Mouse (Mus musculus) cerebral cortex, adult 2 months (tissue): ENCODE data around the gene Saa4.

Source experiments
- WGBS: fragments of 180-500 bp; shearing (Covaris S2); methylation state at CpG from one replicate; pipeline ENCODE4 v1.1.7; 2018; 5-methylcytosine and 5-hydroxymethylcytosine counted together

Saa4 gene

GRCm38 (mm10) chr7:46732458-46732857, at the start of gene Saa4:
Gene Saa4 (minus strand): TSS chr7:46732603.
- 93% methylated on average over 4 of the region's 4 CpGs for WGBS

- WGBS: 71% methylated on average over 4 of the region's 4 CpGs
These were observed 38.3 kb upstream of the Saa4 start for GRCm38 (mm10) chr7:46770706-46771105.

DNA sequence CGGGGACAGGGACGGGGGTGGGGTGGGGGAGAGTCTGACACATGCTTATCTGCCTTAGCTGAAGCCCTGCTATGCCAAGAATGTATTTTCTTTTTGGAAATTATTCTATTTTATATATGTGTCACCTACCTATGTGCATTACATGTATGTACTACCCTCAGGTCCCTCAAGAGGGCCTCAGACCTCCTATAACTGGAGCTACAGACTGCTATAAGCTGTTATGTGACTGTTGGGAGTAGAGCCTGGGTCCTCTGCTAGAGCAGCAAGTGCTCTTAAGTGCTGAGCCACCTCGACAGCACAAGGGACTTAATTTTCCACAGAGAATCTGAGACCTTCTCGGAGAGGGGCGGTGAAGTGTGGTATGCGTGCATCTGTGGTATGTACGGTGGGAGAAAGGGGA, 36.0 kb upstream of the Saa4 start:
- WGBS: 95% methylated on average over 7 of the region's 7 CpGs

GRCm38 (mm10) chr7:46764672-46765071, 32.3 kb upstream of the Saa4 start:
- WGBS: 84% methylated on average over 8 of the region's 8 CpGs

GRCm38 (mm10) chr7:46762601-46763000, 30.2 kb upstream of the Saa4 start:
- WGBS: 97% methylated on average over 5 of the region's 5 CpGs

DNA sequence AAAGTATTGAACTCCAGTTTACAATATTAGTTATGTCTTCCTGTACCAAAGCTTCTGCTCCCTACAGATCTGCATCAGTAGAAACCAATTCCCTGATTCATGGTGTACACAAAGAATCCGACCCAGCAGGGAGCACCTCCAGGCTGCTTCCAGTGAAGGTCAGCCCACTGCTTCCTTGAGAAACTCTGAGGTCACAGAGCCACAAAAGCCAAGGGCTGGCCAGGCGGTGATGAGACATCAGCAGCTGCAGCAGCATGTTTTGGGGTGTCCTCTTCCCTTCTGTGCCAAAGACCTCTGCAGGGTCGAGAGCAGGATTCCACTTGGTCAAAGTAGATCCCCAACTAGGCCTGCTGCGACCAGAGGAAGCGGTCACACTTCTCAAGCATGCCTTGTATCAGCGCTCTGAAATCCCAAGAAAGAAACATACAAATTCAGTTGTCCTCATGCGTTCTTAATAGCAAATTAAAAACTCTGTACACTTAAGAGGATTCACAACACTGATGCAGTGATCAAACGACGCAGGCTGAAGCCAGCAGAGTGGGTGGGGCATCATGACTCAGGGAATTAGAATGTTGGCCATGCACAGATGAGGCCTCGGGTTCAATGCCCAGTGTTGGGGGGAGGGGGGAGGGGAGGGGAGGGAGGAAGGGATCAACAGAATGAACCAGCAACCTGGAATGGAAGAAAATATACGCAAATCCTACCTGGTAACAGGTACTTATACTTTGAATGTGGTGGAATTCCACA, 28.8 kb upstream of the Saa4 start:
- 75% methylated on average over 11 of the region's 11 CpGs for WGBS

GRCm38 (mm10) chr7:46751490-46751889, 19.1 kb upstream of the Saa4 start, which contains the start of gene Saa2:
Gene Saa2 (plus strand): TSS chr7:46751790.
- WGBS: 75% methylated on average over 3 of the region's 3 CpGs

GRCm38 (mm10) chr7:46748459-46748858, 16.1 kb upstream of the Saa4 start:
- 54% methylated on average over 3 of the region's 3 CpGs for WGBS

- 90% methylated on average over 7 of the region's 7 CpGs for WGBS
These were observed 14.0 kb upstream of the Saa4 start for GRCm38 (mm10) chr7:46746381-46746780.

DNA sequence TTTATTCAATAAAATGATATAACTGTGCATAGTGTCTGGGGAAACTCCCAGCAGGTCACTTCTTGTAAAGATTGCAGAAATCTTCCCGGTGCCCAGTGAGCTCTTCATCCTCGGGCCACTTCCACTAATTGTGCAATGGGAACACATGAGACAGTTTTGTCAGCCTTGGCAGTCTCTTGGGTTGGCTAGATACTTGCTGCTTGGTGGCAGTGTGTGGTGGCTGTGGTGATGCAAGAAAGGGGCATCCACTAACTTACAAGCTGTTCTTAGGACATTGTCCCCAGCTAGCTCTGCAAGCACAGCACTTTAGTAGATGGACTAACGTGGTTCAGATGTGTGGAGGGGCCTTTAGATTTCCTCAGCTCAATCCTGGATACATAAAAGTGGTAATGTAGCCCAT, 13.4 kb upstream of the Saa4 start:
- 76% methylated on average over 3 of the region's 3 CpGs for WGBS

GRCm38 (mm10) chr7:46742880-46743279, 10.5 kb upstream of the Saa4 start, which contains the start of gene Saa1:
Gene Saa1 (minus strand): TSS chr7:46742980.
- 81% methylated on average over 3 of the region's 3 CpGs for WGBS

- WGBS: 81% methylated on average over 5 of the region's 5 CpGs
These were observed 7.6 kb upstream of the Saa4 start for GRCm38 (mm10) chr7:46740041-46740440.

- WGBS: 81% methylated on average over 12 of the region's 12 CpGs
These were observed 6.4 kb upstream of the Saa4 start for GRCm38 (mm10) chr7:46738561-46739460.

DNA sequence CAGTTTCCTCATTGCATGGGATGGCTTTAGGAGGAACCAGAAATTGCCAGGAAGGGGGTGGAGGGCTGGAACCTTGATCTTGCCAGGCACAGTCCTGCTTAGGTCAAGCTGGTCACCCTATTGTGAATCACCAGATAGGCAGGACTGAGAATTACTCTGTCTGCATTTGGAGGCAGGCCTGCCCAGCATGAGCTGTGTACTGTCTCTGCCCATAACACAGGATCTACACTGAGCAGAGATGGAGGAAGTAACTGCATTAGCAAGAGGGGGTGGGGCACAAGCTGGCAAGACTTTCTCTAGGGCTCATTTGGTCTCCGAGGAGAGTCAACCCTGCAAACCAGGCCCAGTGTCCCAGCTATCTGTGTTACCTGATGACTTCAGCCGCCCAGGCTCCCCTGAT, 2.6 kb upstream of the Saa4 start:
- 86% methylated on average over 2 of the region's 2 CpGs for WGBS

GRCm38 (mm10) chr7:46727584-46727983, 4.8 kb downstream of the Saa4 start:
- 43% methylated on average over 1 of the region's 1 CpGs for WGBS

GRCm38 (mm10) chr7:46724396-46724795, 8.0 kb downstream of the Saa4 start:
- 53% methylated on average over 5 of the region's 5 CpGs for WGBS

- WGBS: 87% methylated on average over 3 of the region's 3 CpGs
These were observed 8.6 kb downstream of the Saa4 start for GRCm38 (mm10) chr7:46723849-46724248.

DNA sequence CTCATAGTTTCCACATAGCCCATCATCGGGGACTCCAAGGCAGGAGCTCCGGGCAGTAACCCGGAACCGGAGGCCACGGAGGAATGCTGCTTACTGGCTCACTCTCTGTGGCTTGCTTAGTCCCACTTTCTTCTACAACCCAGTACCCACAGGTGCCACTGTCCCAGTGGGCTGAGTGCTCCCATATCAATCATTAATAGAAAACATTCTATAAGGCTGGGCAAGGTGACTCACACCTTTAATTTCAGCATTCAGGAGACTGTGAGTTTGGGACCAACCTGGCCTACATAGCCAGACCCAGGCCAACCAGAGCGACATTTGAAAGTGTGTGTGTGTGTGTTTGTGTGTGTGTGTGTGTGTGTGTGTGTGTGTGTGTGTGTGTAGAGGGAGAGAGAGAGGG, 9.0 kb downstream of the Saa4 start:
- 96% methylated on average over 6 of the region's 6 CpGs for WGBS

- WGBS: 52% methylated on average over 9 of the region's 9 CpGs
These were observed 11.9 kb downstream of the Saa4 start for GRCm38 (mm10) chr7:46720460-46720859.

DNA sequence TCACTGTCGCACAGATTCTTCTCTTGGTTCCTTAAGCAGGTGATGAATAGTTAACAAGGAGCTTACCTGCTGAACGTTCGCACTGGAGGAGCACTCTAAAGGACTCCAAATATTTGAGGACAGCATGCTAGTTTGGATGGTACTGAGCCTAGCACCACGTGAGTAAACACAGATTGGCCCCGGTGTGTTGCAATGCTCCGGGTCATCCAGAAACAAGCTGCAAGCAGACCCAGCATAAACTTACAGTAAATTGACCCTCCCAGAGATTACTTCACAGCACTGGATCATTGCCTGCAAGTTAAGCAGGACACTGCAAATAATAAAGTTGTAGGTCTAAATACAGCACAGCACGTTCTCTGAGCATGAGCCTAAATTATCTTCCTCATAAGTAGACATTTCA, 12.9 kb downstream of the Saa4 start:
- 58% methylated on average over 7 of the region's 7 CpGs for WGBS

DNA sequence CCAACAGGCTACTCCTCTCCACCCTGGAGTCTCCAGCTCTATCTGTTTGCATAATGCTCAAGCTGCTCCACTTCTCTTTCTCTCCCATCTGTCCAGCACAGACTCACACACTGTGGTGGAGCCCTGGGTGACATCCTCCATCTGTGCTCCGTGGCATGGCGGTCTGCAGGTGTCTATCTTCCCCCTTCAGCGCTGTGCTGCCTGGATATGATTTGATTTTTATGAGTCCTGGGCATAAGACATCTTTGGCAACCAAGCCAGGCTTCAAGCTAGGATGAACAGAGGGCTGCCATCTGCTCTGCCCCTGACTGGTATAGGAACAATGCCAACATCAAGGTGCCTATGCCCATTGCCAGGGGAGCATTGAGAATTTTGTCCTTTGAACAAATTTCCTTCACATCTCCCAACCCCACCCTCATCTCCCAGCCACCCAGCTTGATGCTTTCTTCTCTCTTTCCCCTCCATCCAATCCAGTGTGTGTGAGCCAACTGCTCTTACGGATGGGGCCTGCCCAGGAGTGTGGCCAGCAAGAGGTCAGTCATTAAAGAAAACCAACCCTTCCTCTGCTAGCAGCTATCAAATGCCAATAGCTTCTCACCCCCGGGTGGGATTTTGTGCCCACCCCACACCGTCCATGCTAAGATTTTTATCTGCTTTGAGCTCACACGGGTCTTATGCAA, 13.7 kb downstream of the Saa4 start:
- 67% methylated on average over 7 of the region's 7 CpGs for WGBS

GRCm38 (mm10) chr7:46716897-46717296, 15.5 kb downstream of the Saa4 start:
- 20% methylated on average over 5 of the region's 5 CpGs for whole genome bisulfite sequencing
